Mouse (Mus musculus): ENCODE results near the gene Elmsan1. TPM values are rescaled to one million over a fixed set of nuclear protein-coding genes. Genes with fewer than 3 reads are reported as not detected.

Elmsan1 gene
- polyA plus RNA-seq, 1 experiment: 7.4 TPM

GRCm38 (mm10) chr12:84206525-84206924 lies 12.2 kb downstream of the Elmsan1 start:
- H3K27ac ChIP-seq (ENCODE audit: insufficient read depth, low read depth, low read length): no peak overlapping the region
- H3K4me1 ChIP-seq (ENCODE audit: control insufficient read depth, insufficient read depth, low read length): peaks cover 61% of the 10 kb centered on the region
- H3K27me3 ChIP-seq (replicated peaks; ENCODE audit: control insufficient read depth, insufficient read depth, low read length): no peaks in the 10 kb centered on the region
- no peaks in the 10 kb centered on the region for H3K36me3 ChIP-seq (ENCODE audit: control insufficient read depth, insufficient read depth, low read length)
- 28% methylated on average over 7 of the region's 7 CpGs for WGBS
- TF ChIP-seq POLR2A (IDR thresholded peaks at IDR 0.05; ENCODE audit: low read depth, low read length) (no peak), CTCF (conservative IDR thresholded peaks at IDR 0.05; ENCODE audit: insufficient read depth, insufficient read length, low read depth, low read length) (no peak)
- peak; percentile 84 for DNase-seq
- no peak overlapping the region for H3K4me3 ChIP-seq (ENCODE audit: insufficient read depth, low read depth, low read length)

- DNase-seq: no peak
- H3K36me3 ChIP-seq (ENCODE audit: control insufficient read depth, insufficient read depth, low read length): no peaks in the 10 kb centered on the region
- 77% methylated on average over 10 of the region's 10 CpGs for WGBS
- no peaks in the 10 kb centered on the region for H3K27me3 ChIP-seq (replicated peaks; ENCODE audit: control insufficient read depth, insufficient read depth, low read length)
- no peak overlapping the region for H3K27ac ChIP-seq (ENCODE audit: insufficient read depth, low read depth, low read length)
- TF ChIP-seq POLR2A (IDR thresholded peaks at IDR 0.05; ENCODE audit: low read depth, low read length) (no peak), CTCF (conservative IDR thresholded peaks at IDR 0.05; ENCODE audit: insufficient read depth, insufficient read length, low read depth, low read length) (no peak)
- H3K4me3 ChIP-seq (ENCODE audit: insufficient read depth, low read depth, low read length): no peak overlapping the region
- H3K4me1 ChIP-seq (ENCODE audit: control insufficient read depth, insufficient read depth, low read length): peaks cover 62% of the 10 kb centered on the region
Measured at GRCm38 (mm10) chr12:84205659-84206185, 13.0 kb downstream of the Elmsan1 start.

- no peak for DNase-seq
- H3K36me3 ChIP-seq (ENCODE audit: control insufficient read depth, insufficient read depth, low read length): no peaks in the 10 kb centered on the region
- H3K27ac ChIP-seq (ENCODE audit: insufficient read depth, low read depth, low read length): no peak overlapping the region
- no peak for TF ChIP-seq POLR2A (IDR thresholded peaks at IDR 0.05; ENCODE audit: low read depth, low read length)
- no peaks in the 10 kb centered on the region for H3K27me3 ChIP-seq (replicated peaks; ENCODE audit: control insufficient read depth, insufficient read depth, low read length)
- 89% methylated on average over 8 of the region's 8 CpGs for WGBS
- H3K4me1 ChIP-seq (ENCODE audit: control insufficient read depth, insufficient read depth, low read length): peaks cover 52% of the 10 kb centered on the region
- no peak overlapping the region for H3K4me3 ChIP-seq (ENCODE audit: insufficient read depth, low read depth, low read length)
Measured at GRCm38 (mm10) chr12:84204662-84205061, 14.0 kb downstream of the Elmsan1 start.

GRCm38 (mm10) chr12:84203778-84204216 lies 14.9 kb downstream of the Elmsan1 start:
- H3K27me3 ChIP-seq (replicated peaks; ENCODE audit: control insufficient read depth, insufficient read depth, low read length): no peaks in the 10 kb centered on the region
- no peak for DNase-seq
- no peaks in the 10 kb centered on the region for H3K36me3 ChIP-seq (ENCODE audit: control insufficient read depth, insufficient read depth, low read length)
- TF ChIP-seq CTCF (conservative IDR thresholded peaks at IDR 0.05; ENCODE audit: insufficient read depth, insufficient read length, low read depth, low read length) (no peak), POLR2A (IDR thresholded peaks at IDR 0.05; ENCODE audit: low read depth, low read length) (no peak)
- 63% methylated on average over 7 of the region's 7 CpGs for WGBS
- H3K27ac ChIP-seq (ENCODE audit: insufficient read depth, low read depth, low read length): no peak overlapping the region
- H3K4me3 ChIP-seq (ENCODE audit: insufficient read depth, low read depth, low read length): no peak overlapping the region
- peaks cover 51% of the 10 kb centered on the region for H3K4me1 ChIP-seq (ENCODE audit: control insufficient read depth, insufficient read depth, low read length)

- no peak overlapping the region for H3K4me3 ChIP-seq (ENCODE audit: insufficient read depth, low read depth, low read length)
- no peak for TF ChIP-seq POLR2A (IDR thresholded peaks at IDR 0.05; ENCODE audit: low read depth, low read length)
- no peak for TF ChIP-seq CTCF (conservative IDR thresholded peaks at IDR 0.05; ENCODE audit: insufficient read depth, insufficient read length, low read depth, low read length)
- H3K27me3 ChIP-seq (replicated peaks; ENCODE audit: control insufficient read depth, insufficient read depth, low read length): no peaks in the 10 kb centered on the region
- H3K4me1 ChIP-seq (ENCODE audit: control insufficient read depth, insufficient read depth, low read length): peaks cover 51% of the 10 kb centered on the region
- H3K36me3 ChIP-seq (ENCODE audit: control insufficient read depth, insufficient read depth, low read length): no peaks in the 10 kb centered on the region
- WGBS: 70% methylated on average over 7 of the region's 7 CpGs
- no peak for DNase-seq
- H3K27ac ChIP-seq (ENCODE audit: insufficient read depth, low read depth, low read length): no peak overlapping the region
Measured at GRCm38 (mm10) chr12:84203170-84203777, 15.4 kb downstream of the Elmsan1 start.

- TF ChIP-seq CTCF (conservative IDR thresholded peaks at IDR 0.05; ENCODE audit: insufficient read depth, insufficient read length, low read depth, low read length) (no peak), POLR2A (IDR thresholded peaks at IDR 0.05; ENCODE audit: low read depth, low read length) (no peak)
- Histone ChIP-seq H3K4me1 (ENCODE audit: control insufficient read depth, insufficient read depth, low read length) (peaks cover 46% of the 10 kb centered on the region), H3K27me3 (replicated peaks; ENCODE audit: control insufficient read depth, insufficient read depth, low read length) (no peaks in the 10 kb centered on the region), H3K36me3 (ENCODE audit: control insufficient read depth, insufficient read depth, low read length) (no peaks in the 10 kb centered on the region), H3K4me3 (ENCODE audit: insufficient read depth, low read depth, low read length) (no peak overlapping the region), H3K27ac (ENCODE audit: insufficient read depth, low read depth, low read length) (no peak overlapping the region)
- DNase-seq: no peak
- 74% methylated on average over 10 of the region's 10 CpGs for WGBS
Measured at GRCm38 (mm10) chr12:84202561-84202960, 16.1 kb downstream of the Elmsan1 start.

GRCm38 (mm10) chr12:84201686-84202484 lies 16.8 kb downstream of the Elmsan1 start:
- no peak overlapping the region for H3K4me3 ChIP-seq (ENCODE audit: insufficient read depth, low read depth, low read length)
- H3K36me3 ChIP-seq (ENCODE audit: control insufficient read depth, insufficient read depth, low read length): no peaks in the 10 kb centered on the region
- peaks cover 41% of the 10 kb centered on the region for H3K4me1 ChIP-seq (ENCODE audit: control insufficient read depth, insufficient read depth, low read length)
- DNase-seq: no peak
- TF ChIP-seq CTCF (conservative IDR thresholded peaks at IDR 0.05; ENCODE audit: insufficient read depth, insufficient read length, low read depth, low read length) (no peak), POLR2A (IDR thresholded peaks at IDR 0.05; ENCODE audit: low read depth, low read length) (no peak)
- WGBS: 73% methylated on average over 18 of the region's 18 CpGs
- no peak overlapping the region for H3K27ac ChIP-seq (ENCODE audit: insufficient read depth, low read depth, low read length)
- no peaks in the 10 kb centered on the region for H3K27me3 ChIP-seq (replicated peaks; ENCODE audit: control insufficient read depth, insufficient read depth, low read length)

Data from kidney, adult 2 months (tissue).